ENCODE assay signal across 21 mouse cellular contexts in the genomic region with DNA sequence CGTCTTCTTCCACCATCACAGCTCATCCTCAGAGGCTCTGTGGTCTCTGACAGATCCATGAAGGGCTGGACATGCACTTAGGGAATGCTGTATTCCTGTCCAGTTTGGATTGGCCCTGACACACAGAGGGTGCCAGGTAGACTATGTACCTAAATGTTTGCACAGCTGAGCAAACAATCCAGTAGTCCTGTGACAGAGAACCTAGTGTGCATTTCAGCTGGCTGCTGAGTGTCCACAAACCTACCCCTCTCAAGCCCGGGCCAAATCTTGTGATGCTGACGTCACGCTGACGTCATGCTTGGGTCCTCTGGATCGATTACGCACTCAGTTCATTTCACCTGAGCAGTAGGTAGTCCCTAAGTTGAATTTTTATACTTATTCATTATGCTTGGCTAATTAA. TPM values are rescaled to one million over a fixed set of nuclear protein-coding genes. Genes with fewer than 3 reads are reported as not detected.
A peak's percentile ranks its signal among the peaks of the same experiment; 100 is the strongest.
DNase-seq lines count a peak whose midpoint lies in the region; ATAC-seq lines count a peak whose summit lies in the region.
"Had no signal": no experiment of that assay in that cellular context is flagged by ENCODE, and none has a peak within 500 bp of the region (broad histone marks: within the 10 kb centered on the region; RNA-seq: fewer than 3 reads in every experiment).

No protein-coding gene starts in this region.

- H3K36me3 ChIP-seq in intestine, embryonic 15.5 days, result no peaks in the 10 kb centered on the region
- no peaks in the 10 kb centered on the region for H3K36me3 ChIP-seq in liver, embryonic 16.5 days (ENCODE audit: control insufficient read depth, insufficient read depth)
- H3K36me3 ChIP-seq in stomach, embryonic 15.5 days, result no peaks in the 10 kb centered on the region
- H3K36me3 ChIP-seq in hindbrain, embryonic 13.5 days, result no peaks in the 10 kb centered on the region
- H3K36me3 ChIP-seq: embryonic facial prominence, embryonic 13.5 days had no signal

- no peak overlapping the region for H3K27ac ChIP-seq in intestine, embryonic 15.5 days
- H3K27ac ChIP-seq in liver, embryonic 16.5 days (ENCODE audit: low read length), result no peak overlapping the region
- H3K27ac ChIP-seq in stomach, embryonic 15.5 days, result no peak overlapping the region
- H3K27ac ChIP-seq in hindbrain, embryonic 13.5 days, result no peak overlapping the region
- H3K27ac ChIP-seq: embryonic facial prominence, embryonic 13.5 days; hindbrain, embryonic 14.5 days; kidney, postnatal 0 days had no signal

- intact Hi-C loops in left cerebral cortex, postnatal 36 days (cut with DNase I), result no loop called here

- peak; percentile 82 for ATAC-seq in intestine, embryonic 15.5 days
- ATAC-seq in liver, embryonic 16.5 days (ENCODE audit: low read depth), result peak; percentile 98
- ATAC-seq in stomach, embryonic 15.5 days (ENCODE audit: insufficient read depth, low FRiP score, low read depth), result peak; percentile 90
- ATAC-seq in hindbrain, embryonic 13.5 days (ENCODE audit: low FRiP score), result no peak
- ATAC-seq: forebrain, postnatal 0 days; Patski had no signal

- no peak overlapping the region for H3K4me3 ChIP-seq in intestine, embryonic 15.5 days (replicated peaks)
- H3K4me3 ChIP-seq in liver, embryonic 16.5 days (ENCODE audit: low read depth, low read length), result no peak overlapping the region
- no peak overlapping the region for H3K4me3 ChIP-seq in stomach, embryonic 15.5 days (replicated peaks)
- no peak overlapping the region for H3K4me3 ChIP-seq in hindbrain, embryonic 13.5 days
- H3K4me3 ChIP-seq: embryonic facial prominence, embryonic 13.5 days; megakaryocyte, embryonic 14.5 days had no signal

- H3K27me3 ChIP-seq in intestine, embryonic 15.5 days (replicated peaks), result no peaks in the 10 kb centered on the region
- no peaks in the 10 kb centered on the region for H3K27me3 ChIP-seq in liver, embryonic 16.5 days (ENCODE audit: control insufficient read depth, insufficient read depth, low read depth, low read length)
- H3K27me3 ChIP-seq in stomach, embryonic 15.5 days (replicated peaks), result no peaks in the 10 kb centered on the region
- no peaks in the 10 kb centered on the region for H3K27me3 ChIP-seq in hindbrain, embryonic 13.5 days
- H3K27me3 ChIP-seq: embryonic facial prominence, embryonic 13.5 days; megakaryocyte, embryonic 14.5 days had no signal

- peak; percentile 20 for DNase-seq in liver
- no peak for DNase-seq in left cerebral cortex, postnatal 36 days (ENCODE audit: low spot score in 2 of 2)
- no peak for DNase-seq in spleen, adult 12 weeks (ENCODE audit: low spot score)
- DNase-seq: adrenal gland, postnatal 25 days; cerebellum, adult 11 months; cerebellum, postnatal 10 days; forebrain, postnatal 0 days; heart, postnatal 10 days; kidney, adult 11 months; right cerebral cortex, postnatal 14 days; thymus, postnatal 25 days had no signal

- no peaks in the 10 kb centered on the region for H3K9me3 ChIP-seq in intestine, embryonic 15.5 days
- H3K9me3 ChIP-seq in liver, embryonic 16.5 days (replicated peaks; ENCODE audit: control insufficient read depth, low read length), result no peaks in the 10 kb centered on the region
- H3K9me3 ChIP-seq in stomach, embryonic 15.5 days, result no peaks in the 10 kb centered on the region
- no peaks in the 10 kb centered on the region for H3K9me3 ChIP-seq in hindbrain, embryonic 13.5 days
- H3K9me3 ChIP-seq: embryonic facial prominence, embryonic 13.5 days; megakaryocyte, embryonic 14.5 days had no signal

- H3K9ac ChIP-seq in intestine, embryonic 15.5 days, result no peak overlapping the region
- H3K9ac ChIP-seq in liver, embryonic 16.5 days (ENCODE audit: low read depth, low read length), result no peak overlapping the region
- no peak overlapping the region for H3K9ac ChIP-seq in stomach, embryonic 15.5 days
- no peak overlapping the region for H3K9ac ChIP-seq in hindbrain, embryonic 13.5 days
- H3K9ac ChIP-seq: embryonic facial prominence, embryonic 13.5 days; forebrain, postnatal 0 days; hindbrain, embryonic 14.5 days had no signal

- no peak overlapping the region for H3K4me2 ChIP-seq in intestine, embryonic 15.5 days (replicated peaks)
- H3K4me2 ChIP-seq in liver, embryonic 16.5 days (ENCODE audit: low read depth, low read length), result no peak overlapping the region
- H3K4me2 ChIP-seq in stomach, embryonic 15.5 days, result no peak overlapping the region
- no peak overlapping the region for H3K4me2 ChIP-seq in hindbrain, embryonic 13.5 days
- H3K4me2 ChIP-seq: embryonic facial prominence, embryonic 13.5 days; heart, embryonic 11.5 days; hindbrain, embryonic 14.5 days had no signal

- 76% methylated on average over 7 of the region's 7 CpGs for WGBS in intestine, embryonic 15.5 days
- 71% methylated on average over 7 of the region's 7 CpGs for WGBS in liver, embryonic 16.5 days (ENCODE audit: insufficient replicate concordance)
- WGBS in stomach, embryonic 15.5 days, result 77% methylated on average over 7 of the region's 7 CpGs
- WGBS in hindbrain, embryonic 13.5 days, result 90% methylated on average over 7 of the region's 7 CpGs

- no peaks in the 10 kb centered on the region for H3K4me1 ChIP-seq in intestine, embryonic 15.5 days (replicated peaks)
- no peaks in the 10 kb centered on the region for H3K4me1 ChIP-seq in liver, embryonic 16.5 days (ENCODE audit: control insufficient read depth, low read depth, low read length)
- H3K4me1 ChIP-seq in stomach, embryonic 15.5 days, result no peaks in the 10 kb centered on the region
- no peaks in the 10 kb centered on the region for H3K4me1 ChIP-seq in hindbrain, embryonic 13.5 days (replicated peaks)
- H3K4me1 ChIP-seq: megakaryocyte, embryonic 14.5 days had no signal

RNA-seq across cellular contexts. Expression of a gene that starts 14.7 kb away (rescaled TPM):
- polyA plus RNA-seq in intestine, embryonic 15.5 days (2015; fragmentation: Nextera tagmentation; extraction: Ambion mirVana), result 1.7 and 1.9 TPM in 2 replicates
- polyA plus RNA-seq in liver, embryonic 16.5 days (2015; fragmentation: Nextera tagmentation; extraction: Ambion mirVana), result 0.17 TPM in 1 of 2 replicates, not detected in the other
- polyA plus RNA-seq in stomach, embryonic 15.5 days (2015; fragmentation: Nextera tagmentation; extraction: Ambion mirVana), result 1.3 TPM in 2 replicates
- 1 to 10 TPM; 2.4 to 3.9 TPM for total RNA-seq in left cerebral cortex, postnatal 36 days (2021)
- polyA plus RNA-seq in hindbrain, embryonic 13.5 days (2015; fragmentation: Nextera tagmentation; extraction: Ambion mirVana), result 0.61 and 1.5 TPM in 2 replicates
- polyA plus RNA-seq: heart, embryonic 11.5 days; Patski had no signal
